Mouse (Mus musculus): Measurements from ENCODE around the gene Dock10. TPM values are rescaled to one million over a fixed set of nuclear protein-coding genes. Genes with fewer than 3 reads are reported as not detected.

The Dock10 gene
- polyA plus RNA-seq, 1 experiment from 2014 or later, result 2.8 TPM

DNA sequence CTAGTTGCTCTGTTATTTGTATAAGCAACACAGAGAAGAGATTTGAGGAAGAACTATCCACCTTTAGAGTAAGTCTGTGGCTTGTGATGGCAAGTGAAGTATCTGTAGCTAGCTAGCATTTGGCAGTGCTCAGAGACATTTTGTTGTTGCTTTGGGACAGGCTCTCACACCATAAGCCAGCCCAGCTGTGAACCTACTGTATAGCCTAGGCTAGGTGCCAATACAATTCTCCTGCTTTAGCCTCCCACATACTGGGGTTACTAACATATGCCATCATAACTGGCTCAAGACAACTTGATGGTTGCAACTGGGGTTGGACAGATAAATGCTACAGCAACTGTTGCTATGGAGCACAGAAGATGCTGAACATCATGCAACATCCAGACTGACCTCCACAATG lies 298.9 kb downstream of the Dock10 start:
- Histone ChIP-seq H3K9ac (no peak overlapping the region), H3K4me3 (no peak overlapping the region), H3K36me3 (no peaks in the 10 kb centered on the region), H3K27ac (replicated peaks) (no peak overlapping the region), H3K4me1 (no peaks in the 10 kb centered on the region), H3K9me3 (no peaks in the 10 kb centered on the region), H3K4me2 (no peak overlapping the region), H3K27me3 (replicated peaks) (no peaks in the 10 kb centered on the region)
- ATAC-seq (ENCODE audit: extremely low read depth, insufficient number of reproducible peaks, low FRiP score, low TSS enrichment), result no peak

- no peak overlapping the region for H3K4me3 ChIP-seq
- no peaks in the 10 kb centered on the region for H3K27me3 ChIP-seq (replicated peaks)
- H3K36me3 ChIP-seq, result no peaks in the 10 kb centered on the region
- H3K9ac ChIP-seq, result no peak overlapping the region
- no peak overlapping the region for H3K27ac ChIP-seq (replicated peaks)
- H3K9me3 ChIP-seq, result no peaks in the 10 kb centered on the region
- H3K4me1 ChIP-seq, result no peaks in the 10 kb centered on the region
- no peak overlapping the region for H3K4me2 ChIP-seq
- WGBS, result 74% methylated on average over 2 of the region's 2 CpGs
- no peak for ATAC-seq (ENCODE audit: extremely low read depth, insufficient number of reproducible peaks, low FRiP score, low TSS enrichment)
These were observed 304.4 kb downstream of the Dock10 start for GRCm38 (mm10) chr1:80453971-80454370.

DNA sequence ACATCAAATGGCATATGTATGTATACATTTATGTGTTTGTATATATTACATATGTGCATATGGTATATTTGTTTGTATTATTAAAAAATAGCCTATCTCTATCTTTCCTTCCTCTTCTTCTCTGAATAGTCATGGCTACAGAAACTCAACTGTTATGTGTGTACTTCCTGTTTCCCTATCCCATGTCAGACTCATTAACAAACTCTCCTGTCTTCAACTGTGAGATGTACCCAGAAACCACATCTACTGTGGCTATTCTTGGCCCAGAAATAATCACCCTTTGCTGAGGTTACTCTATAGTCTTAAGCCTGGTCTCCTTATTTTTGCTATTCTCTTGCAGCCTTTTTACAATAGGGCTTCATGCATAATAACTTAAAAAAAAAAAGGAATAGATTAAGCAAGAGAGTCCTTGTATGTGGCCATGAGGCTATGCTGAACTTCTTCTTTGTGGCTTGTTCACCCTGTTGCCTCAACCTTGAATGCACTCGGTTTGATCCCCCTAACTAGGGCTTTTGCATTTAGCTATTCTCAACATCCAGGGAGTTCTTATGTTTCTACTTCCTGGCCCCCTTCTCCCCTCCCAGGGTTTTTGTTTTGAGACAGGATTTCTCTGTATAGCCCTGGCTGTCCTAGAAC lies 306.3 kb downstream of the Dock10 start:
- no peaks in the 10 kb centered on the region for H3K9me3 ChIP-seq
- ATAC-seq (ENCODE audit: extremely low read depth, insufficient number of reproducible peaks, low FRiP score, low TSS enrichment), result no peak
- no peaks in the 10 kb centered on the region for H3K27me3 ChIP-seq (replicated peaks)
- no peak overlapping the region for H3K4me3 ChIP-seq
- no peaks in the 10 kb centered on the region for H3K4me1 ChIP-seq
- WGBS, result 74% methylated on average over 1 of the region's 1 CpGs
- no peak overlapping the region for H3K9ac ChIP-seq
- H3K27ac ChIP-seq (replicated peaks), result no peak overlapping the region
- H3K36me3 ChIP-seq, result no peaks in the 10 kb centered on the region
- H3K4me2 ChIP-seq, result no peak overlapping the region

All from heart, embryonic 13.5 days (tissue).